Mouse (Mus musculus): Measurements from ENCODE around the gene Chrnb4. TPM values are rescaled to one million over a fixed set of nuclear protein-coding genes. Genes with fewer than 3 reads are reported as not detected.
A peak's percentile ranks its signal among the peaks of the same experiment; 100 is the strongest.

Chrnb4 gene
- total RNA-seq, 2 experiments from 2014 or later, result 0.19 TPM; not detected in 1

DNA sequence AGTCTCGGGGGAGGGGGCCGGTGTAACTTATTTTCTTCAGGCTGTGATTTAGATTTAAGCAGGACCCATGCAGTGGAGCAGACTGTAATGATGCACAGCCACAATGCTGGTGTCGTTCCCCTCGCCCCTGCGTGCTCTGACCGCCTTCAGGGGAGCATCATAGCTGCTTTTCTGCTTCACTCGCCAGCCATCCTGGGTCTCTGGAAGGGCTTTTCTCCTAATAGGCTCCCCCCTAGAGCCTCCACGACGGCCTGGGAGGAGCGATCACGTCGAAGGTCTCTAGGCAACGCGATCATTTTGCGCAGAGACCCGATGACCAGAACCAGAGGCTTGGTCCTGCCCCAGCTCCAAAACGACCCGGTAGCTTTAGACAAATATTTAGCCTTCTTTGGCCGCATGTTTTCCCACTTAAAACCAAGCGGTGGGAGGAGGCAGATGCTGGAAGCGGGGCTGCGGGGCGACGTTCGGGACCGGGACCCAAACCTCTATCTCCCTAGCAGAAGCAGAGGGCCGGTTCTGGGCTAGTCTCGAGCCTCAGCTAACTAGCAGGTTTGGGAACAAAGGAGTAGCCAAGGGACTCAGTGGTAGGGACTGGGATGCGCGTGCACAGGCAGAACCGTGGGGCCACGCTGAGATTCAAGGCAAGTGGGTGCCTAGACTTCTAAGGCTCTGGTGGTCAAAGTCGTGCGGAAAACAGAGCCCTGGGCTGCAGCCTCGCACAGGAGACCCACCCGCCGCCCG lies 22.9 kb downstream of the Chrnb4 start:
- intact Hi-C loops (cut with DNase I), result no loop called here
- DNase-seq (ENCODE audit: low spot score in 2 of 2), result no peak

DNA sequence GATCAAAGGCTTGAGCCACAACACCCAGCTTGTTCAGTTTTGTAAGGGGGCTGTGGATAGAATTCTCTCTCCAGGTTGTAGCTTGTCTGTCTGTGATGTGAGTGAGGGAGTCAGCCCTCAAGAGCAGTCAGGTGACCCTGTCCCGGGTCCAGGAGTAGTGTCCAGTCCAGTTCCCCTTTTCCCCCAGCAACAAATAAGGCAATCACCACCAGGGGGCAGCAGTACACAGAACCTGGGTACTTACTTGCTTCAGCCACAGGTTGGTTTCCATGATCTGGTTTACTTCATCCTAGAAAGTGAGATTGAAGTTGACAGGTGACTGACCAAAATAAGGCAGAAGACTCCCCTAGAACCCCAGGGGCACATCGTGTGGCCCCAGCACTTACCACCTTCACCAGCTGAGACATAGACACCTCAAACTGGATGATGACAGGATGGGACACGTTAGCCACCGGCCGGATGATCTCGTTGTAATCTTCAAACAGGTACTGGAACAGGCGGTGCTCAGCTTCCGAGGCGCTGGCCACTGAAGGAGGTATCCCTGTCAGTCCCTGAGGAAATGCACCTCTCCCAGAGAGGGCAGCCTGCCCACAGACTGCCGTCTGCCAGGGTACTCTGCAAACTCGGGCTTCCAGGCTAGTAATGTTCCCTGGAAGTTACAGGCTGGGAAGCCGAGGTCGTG lies 24.5 kb downstream of the Chrnb4 start:
- intact Hi-C loops (cut with DNase I), result loop anchor here (1.0 to 5.0 kb wide), 2 partner anchors 86 to 288 kb away; no protein-coding TSS in a partner anchor
- peak; percentile 67 to 80 for DNase-seq (ENCODE audit: low spot score in 2 of 2)

DNA sequence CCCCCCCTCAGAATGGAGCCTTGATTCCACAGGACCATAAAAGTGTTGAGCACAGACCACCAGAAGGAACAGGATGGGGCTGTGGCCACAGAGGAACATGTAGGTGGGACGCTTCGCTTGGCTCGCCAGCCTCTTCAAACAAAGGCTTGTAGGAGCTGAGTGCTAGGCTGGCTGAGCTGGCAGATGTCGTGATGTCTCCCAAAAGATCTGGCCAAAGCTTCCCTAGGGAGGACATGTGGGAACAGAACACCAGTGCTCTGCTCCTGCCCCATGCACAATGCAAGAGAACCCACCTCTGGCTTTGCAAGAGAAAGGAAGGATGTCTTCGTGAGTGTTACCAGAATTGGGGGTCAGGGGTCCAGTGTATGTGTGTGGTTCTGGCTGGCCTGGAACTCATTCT lies 25.3 kb downstream of the Chrnb4 start:
- no peak for DNase-seq (ENCODE audit: low spot score in 2 of 2)
- intact Hi-C loops (cut with DNase I), result loop anchor here (5.0 kb wide), 1 partner anchor 289 kb away; no protein-coding TSS in a partner anchor

DNA sequence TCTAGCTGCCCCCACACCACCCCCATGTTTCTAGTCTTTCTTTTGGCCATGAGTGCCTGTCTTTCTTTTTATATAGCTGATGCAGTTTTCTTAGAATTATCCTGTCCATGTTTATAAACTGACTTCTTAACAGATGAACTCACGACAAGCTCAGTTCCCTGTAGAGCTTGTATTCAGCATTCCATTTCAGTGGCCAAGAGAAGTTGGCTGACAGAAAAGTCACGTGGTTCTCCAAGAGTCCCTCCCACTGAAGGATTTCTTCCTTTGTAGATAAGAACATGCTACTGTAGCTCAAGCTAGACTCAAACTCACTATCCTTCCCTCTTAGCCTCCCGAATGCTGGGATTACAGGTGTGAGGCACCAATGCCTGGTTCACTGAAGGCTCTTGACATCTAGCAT lies 31.7 kb downstream of the Chrnb4 start:
- intact Hi-C loops (cut with DNase I), result no loop called here

DNA sequence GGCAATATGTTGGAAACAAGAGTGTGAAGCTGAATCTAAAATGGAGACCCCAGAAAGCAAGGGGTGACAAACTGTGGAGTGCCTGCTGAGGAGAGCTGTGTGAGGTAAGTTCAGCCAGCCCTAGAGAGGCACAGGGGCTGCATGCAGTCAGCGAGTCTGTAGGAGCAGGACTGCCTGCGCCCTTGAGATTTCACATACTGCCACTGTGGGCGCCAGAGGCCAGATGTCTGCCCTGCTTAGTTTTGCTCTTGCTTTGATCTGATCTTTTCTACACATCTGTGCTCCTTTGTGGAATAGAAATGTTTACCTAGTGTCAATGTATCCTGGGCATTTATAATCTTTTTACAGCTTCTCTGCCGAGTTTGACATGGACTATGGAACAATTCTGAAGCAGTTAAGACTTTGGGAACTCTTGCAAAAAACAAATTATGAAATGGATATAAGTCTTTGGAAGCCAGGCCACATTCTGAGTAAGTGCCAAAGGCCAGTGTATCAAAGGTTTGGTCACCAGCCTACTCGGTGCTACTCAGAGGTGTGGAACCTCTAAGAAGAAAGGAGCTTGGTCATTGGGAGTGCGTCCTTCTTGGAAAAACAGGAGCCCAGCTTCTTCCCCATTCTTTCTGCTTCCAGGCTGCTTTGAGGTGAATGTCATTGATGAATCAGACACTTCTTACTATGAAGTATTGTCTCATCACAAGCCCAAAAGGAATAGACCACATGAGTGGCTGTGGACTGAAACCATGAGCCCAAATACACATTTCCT lies 37.8 kb downstream of the Chrnb4 start:
- DNase-seq (ENCODE audit: low spot score in 2 of 2), result no peak
- intact Hi-C loops (cut with DNase I), result no loop called here

More for the DNA sequence above, 31.7 kb downstream of the Chrnb4 start:
- DNase-seq (ENCODE audit: low spot score in 2 of 2), result no peak

DNA sequence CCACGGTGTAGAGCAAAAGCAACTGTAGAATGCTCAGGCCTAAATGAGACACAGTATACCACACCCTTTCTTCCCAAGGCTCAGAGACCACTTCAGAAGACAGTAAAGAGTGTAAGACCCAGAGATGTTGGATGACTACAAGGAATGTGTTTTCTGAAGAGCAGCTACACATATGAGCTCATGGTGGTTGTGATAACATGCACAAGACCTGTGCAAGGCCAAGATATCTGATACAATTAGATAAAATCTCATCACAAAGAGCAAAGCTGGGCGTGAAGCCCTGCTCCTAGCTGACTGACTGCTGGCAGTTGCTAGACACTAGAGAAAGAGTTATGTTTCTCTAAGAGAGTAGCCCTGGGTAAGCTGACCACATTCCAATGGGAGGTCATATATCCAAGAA lies 38.9 kb downstream of the Chrnb4 start:
- intact Hi-C loops (cut with DNase I), result no loop called here
- no peak for DNase-seq (ENCODE audit: low spot score in 2 of 2)

DNA sequence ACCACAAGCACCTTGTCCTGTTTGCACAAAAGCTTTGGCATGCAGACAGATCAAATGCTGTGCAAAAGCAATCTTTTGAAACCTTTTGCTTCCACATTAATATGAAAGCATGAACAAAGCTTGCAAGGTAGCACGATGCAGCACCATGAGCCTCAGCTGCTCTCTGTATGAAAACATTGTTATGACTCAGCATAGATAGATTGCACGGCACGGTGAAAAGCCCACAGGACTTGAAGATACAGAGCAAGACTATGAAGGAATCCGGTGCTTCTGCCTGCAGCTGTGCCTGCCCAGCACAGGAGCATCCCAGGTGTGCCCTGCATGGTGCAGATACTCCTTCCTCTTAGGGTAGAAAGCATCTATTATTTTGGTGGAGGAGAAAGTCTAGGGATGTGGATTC lies 45.0 kb downstream of the Chrnb4 start:
- intact Hi-C loops (cut with DNase I), result no loop called here
- no peak for DNase-seq (ENCODE audit: low spot score in 2 of 2)

DNA sequence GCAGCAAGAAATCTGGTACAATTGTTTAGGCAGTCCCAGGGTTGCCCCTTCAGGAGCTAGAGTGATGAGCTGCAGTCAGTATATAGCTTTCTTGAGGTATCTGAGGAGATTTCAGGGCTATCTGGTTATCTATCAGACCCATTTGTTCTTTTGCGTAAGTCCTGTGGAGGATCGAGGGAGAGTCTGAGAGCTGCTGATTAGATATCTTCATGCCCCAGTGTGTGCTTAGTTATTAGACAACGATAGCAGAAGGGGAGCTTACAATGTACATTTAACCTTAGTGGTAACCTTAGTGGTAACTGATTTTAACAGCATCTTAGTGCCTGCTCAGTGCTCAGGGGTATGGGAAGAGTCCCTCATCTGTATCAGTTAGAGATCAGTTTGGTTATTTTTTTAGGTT lies 52.9 kb downstream of the Chrnb4 start:
- intact Hi-C loops (cut with DNase I), result no loop called here
- DNase-seq (ENCODE audit: low spot score in 2 of 2), result no peak

DNA sequence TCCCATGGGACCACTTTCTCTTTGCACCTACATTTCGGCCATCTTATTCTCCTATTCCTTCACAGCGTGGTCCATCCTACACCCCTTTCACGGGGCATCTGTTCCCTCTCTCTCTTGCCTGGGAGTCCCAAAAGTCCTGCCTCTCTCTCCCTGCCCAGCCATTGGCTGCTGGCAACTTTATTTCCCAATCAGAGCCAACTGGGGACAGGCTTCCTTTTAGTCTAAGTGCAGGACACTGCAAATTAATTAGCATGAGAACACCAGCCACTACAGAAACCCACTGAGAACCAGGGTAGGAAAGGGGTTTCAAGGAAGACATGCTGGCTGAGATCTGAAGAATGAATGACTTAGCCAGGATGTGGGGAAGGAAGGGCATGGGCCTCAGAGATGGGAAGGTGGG lies 54.2 kb downstream of the Chrnb4 start:
- no peak for DNase-seq (ENCODE audit: low spot score in 2 of 2)

DNA sequence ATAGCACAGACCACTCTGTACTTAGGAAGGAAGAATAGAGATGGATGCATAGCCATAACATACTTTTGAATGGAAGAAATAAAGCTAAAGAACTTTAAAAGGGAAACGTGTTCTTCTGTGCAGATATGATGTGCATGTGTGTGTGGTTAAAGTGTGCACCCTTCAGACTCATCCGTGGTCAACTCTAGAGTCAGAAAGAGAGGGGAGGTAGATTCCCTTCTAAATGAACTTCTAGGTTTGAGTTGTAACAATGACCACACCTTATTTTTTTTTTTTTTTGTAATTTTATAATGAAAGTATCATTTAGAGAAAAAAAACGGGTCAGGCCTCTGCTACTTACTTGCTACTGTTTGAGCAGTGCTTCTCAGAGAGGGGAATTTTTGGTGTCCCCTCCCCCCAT lies 58.2 kb downstream of the Chrnb4 start:
- no peak for DNase-seq (ENCODE audit: low spot score in 2 of 2)
- intact Hi-C loops (cut with DNase I), result no loop called here

More for the DNA sequence above, 54.2 kb downstream of the Chrnb4 start:
- intact Hi-C loops (cut with DNase I), result no loop called here

DNA sequence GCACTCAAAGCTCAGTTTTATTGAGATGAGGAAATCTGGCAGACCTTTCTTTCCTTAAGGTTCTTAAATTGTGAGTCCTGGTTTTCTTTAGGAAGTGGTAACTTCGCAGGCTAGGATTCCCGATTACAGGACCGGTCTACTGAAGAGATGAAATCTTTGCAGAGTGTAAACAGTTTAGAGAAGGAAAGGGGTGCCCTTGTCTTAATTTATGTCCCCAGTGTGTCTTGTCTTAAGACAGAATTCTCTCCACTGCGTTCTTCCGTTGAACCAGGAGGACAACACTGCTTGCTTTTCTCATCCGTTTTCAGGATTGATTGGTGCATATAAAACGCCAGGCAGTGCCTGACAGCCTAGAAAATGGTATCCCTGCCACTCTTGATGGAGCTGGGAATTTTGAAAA lies 66.2 kb downstream of the Chrnb4 start:
- intact Hi-C loops (cut with DNase I), result no loop called here
- no peak for DNase-seq (ENCODE audit: low spot score in 2 of 2)

DNA sequence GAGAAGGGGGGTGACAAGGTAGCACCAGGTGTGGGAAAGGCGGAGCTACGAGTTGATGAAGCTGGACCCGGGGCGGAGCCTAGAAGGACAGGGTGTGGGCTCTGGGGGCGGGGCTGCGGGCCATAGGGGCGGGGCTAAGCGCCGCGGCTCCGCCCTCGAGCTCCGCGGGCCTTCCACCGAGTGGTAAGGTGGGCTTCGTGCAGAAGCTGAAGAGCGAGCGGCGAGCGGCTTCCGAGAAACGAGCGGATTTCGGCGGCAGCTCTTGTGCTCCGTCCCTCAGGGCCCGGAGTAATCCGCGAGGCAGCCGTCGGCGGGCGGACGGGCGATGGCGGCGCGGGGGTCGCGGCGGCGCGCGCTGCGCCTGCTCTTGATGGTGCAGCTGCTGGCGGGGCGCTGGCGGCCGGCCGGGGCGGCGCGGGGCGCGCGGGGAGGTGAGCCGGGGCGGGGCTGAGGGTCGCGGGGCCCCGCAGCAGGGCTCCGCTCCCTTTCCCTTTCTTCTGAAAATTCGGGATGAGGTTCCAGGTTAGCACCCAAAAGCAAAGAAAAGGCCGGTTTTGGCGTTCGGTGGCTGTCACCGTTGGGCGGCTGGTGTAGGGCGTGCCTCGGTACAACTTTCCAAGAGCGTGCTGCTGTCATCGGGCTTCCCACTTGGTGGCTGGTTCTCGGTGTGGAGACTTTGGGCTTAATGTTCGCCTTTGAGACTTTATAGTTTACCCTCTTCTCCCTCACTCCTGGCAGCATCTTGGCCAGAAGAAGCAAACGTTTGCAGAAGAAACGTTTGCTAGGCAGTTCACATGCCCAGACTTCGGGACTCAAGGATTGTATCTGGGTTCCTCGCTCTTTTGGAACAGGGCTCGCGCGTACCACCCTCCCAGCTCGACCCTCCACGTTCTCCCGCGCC lies 67.0 kb downstream of the Chrnb4 start:
- intact Hi-C loops (cut with DNase I), result no loop called here

DNA sequence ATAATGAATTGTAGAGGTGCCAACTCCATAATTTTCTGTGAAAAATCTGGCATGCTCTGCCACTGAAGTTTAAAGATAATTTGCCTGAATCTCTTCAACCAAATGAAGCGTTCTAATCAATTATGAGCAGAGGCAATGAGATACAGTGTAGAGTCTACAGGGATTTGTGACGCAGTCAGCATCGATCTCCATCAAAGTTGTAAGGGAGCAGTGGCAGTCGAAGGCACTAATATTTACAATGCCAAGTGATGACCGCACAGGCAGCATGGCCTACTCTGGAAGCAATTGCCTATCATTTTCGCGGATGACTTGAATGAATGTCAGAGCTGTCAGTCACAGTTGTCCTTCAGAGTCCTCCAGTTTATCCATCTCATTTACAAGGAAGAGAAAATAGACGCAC lies 67.9 kb downstream of the Chrnb4 start, which contains the start of gene Chrna5:
TSS of gene Chrna5 (plus strand) at position 207 of the 400 bp plus-strand sequence.
- intact Hi-C loops (cut with DNase I), result no loop called here
- DNase-seq (ENCODE audit: low spot score in 2 of 2), result no peak

More for the DNA sequence above, 67.0 kb downstream of the Chrnb4 start:
- DNase-seq (ENCODE audit: low spot score in 2 of 2), result no peak

Other genes starting within 250 kb of the Chrnb4 start
- 10 to 100 TPM; 62.3 to 62.9 TPM for gene Ireb2, start 185.0 kb downstream of the Chrnb4 start, total RNA-seq (2021)
- 1 to 10 TPM; 1.3 TPM for gene Hykk, start 131.5 kb downstream of the Chrnb4 start, total RNA-seq (2021)
- 100 to 1,000 TPM; 124 to 135 TPM for gene Psma4, start 98.0 kb downstream of the Chrnb4 start, total RNA-seq (2021)
- gene AY074887, start 97.8 kb downstream of the Chrnb4 start, total RNA-seq (2021), result not detected
- gene Chrna5, start 67.9 kb downstream of the Chrnb4 start, total RNA-seq (2021), result 1 to 10 TPM; 5.2 to 5.8 TPM
- gene Chrna3, start 22.2 kb downstream of the Chrnb4 start, total RNA-seq (2021), result 1 to 10 TPM; 1.8 to 2.0 TPM
- gene Ube2q2, start 100.1 kb upstream of the Chrnb4 start, total RNA-seq (2021), result 10 to 100 TPM; 51.5 to 52.2 TPM
- gene Fbxo22, start 160.1 kb upstream of the Chrnb4 start, total RNA-seq (2021), result 10 to 100 TPM; 43.1 to 44.5 TPM